Mouse (Mus musculus) bone marrow macrophage, adult 2 months (primary cell): ENCODE results near the gene Vti1a.

Experiments used
- CTCF ChIP-seq: IDR thresholded peaks from 2 replicates; pipeline ENCODE4 v1.5.1; 2012; ENCODE audit warnings: low read depth, mild to moderate bottlenecking, low read length, moderate library complexity
- POLR2A ChIP-seq: IDR thresholded peaks from 2 replicates; pipeline ENCODE4 v1.6.1; 2012; ENCODE audit warnings: mild to moderate bottlenecking, low read depth, low read length, borderline replicate concordance

DNA sequence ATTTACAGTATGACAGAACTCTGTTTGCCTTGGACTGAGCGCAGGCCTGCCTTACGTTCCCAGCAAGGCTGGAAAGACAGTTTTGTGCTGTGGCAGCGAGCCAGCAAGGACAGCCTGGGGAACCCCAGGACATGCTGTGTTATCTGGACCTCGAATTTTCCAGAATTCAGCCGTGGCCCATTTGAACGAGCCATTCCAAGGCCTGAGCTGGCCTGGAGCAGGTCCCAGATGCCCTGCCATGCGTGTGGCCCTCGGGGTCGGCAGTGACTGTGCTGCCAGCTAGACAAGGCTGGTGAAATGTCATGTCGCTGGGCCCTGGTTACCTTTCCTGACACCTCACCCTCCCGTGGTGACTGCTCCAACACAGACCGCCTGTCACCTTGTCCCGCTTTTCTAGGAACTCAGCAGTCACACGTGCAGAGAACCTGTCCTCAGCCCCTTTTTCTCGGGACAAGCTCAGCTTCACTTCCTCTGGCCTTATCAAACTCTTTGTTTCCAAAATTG lies 247.1 kb downstream of the Vti1a start:
- TF ChIP-seq POLR2A: no peak
- TF ChIP-seq CTCF: no peak
